Mouse (Mus musculus) mouse embryonic stem cell (cell line): ENCODE data around the gene Gm17455.

Experiments used
- in situ Hi-C, 2 experiments: fragments of 300-500 bp; cut with MboI; formaldehyde crosslinking; loops; 1 replicate in 1 of 2; 3 replicates in 1 of 2; pipeline ENCODE4 v1.14.3; 2019 to 2020; ENCODE audit warnings: low sequenced_read_pairs in 2 of 2, low pct_unique_long_range_greater_than_20kb in 1 of 2, mixed read lengths in 1 of 2; ENCODE audit not compliant: unreplicated experiment in 1 of 2

Gene Gm17455

GRCm38 (mm10) chr10:60370601-60371061, 28.9 kb upstream of the Gm17455 start:
- in situ Hi-C loops: no loop called here

- in situ Hi-C loops: no loop called here
Observed at GRCm38 (mm10) chr10:60371596-60372386, 27.7 kb upstream of the Gm17455 start.

DNA sequence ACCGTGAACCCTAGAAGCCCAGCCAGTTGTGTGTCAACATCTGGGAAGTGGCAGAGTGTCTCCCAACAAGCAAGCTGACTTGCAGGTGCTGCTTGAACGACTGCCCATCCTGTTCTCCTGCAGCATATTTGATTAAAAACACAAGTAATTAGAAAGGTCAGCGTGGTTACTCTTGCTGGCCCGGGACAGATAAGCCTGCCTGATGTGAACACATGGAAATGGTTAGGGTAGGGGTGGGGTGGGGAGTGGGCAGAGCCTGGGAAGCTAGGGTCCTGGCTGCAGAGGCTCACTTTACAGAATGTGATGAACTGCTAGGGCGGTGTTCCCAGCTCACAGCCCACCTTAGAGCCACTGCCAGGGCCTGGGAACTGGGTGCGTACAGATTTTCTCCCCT, 26.0 kb upstream of the Gm17455 start:
- in situ Hi-C loops: no loop called here

GRCm38 (mm10) chr10:60373937-60374578, 25.5 kb upstream of the Gm17455 start:
- in situ Hi-C loops: no loop called here

- in situ Hi-C loops: no loop called here
Observed at GRCm38 (mm10) chr10:60376704-60377103, 22.8 kb upstream of the Gm17455 start.

GRCm38 (mm10) chr10:60379419-60379957, 20.0 kb upstream of the Gm17455 start:
- in situ Hi-C loops: no loop called here

DNA sequence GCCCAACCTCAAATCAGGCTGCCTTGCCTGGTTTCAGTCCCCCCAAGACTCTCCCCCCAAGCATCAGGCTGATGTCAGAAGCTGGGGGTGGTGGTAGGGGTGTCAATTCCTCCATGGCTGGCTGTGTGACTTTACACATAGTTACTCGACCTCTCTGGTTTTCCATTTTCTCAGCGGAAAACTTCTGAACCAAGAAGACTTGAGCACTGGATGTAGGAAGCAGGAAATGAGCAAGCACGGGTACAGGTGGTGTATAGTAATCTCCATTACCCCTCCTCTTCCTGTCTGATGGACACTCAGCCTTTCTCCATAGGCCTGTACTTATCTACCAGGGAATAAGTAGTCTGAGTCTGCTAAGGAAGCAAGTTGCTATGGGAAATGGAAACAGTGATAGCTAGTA, 19.3 kb upstream of the Gm17455 start:
- in situ Hi-C loops: no loop called here

GRCm38 (mm10) chr10:60381142-60381925, 18.2 kb upstream of the Gm17455 start:
- in situ Hi-C loops: no loop called here

DNA sequence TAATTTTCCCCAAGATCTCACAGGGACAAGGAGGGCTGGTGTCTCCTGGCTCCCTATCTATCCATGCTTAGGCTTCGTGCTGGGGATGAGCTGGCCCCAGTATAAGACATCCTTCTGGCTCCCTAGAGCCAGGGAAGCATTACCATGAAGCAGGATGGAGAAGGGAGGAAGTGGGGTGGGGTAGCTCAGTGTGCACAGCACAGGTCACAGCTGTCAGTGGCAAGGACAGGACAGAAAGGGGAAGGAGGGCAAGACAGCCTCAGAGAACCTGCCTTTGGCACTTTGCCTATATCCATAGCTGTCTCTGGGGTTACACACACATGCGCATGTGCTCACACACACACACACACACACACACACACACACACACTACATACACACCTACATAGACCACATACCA, 11.2 kb upstream of the Gm17455 start:
- in situ Hi-C loops: no loop called here

- in situ Hi-C loops: no loop called here
Observed at GRCm38 (mm10) chr10:60389447-60389865, 10.1 kb upstream of the Gm17455 start.

DNA sequence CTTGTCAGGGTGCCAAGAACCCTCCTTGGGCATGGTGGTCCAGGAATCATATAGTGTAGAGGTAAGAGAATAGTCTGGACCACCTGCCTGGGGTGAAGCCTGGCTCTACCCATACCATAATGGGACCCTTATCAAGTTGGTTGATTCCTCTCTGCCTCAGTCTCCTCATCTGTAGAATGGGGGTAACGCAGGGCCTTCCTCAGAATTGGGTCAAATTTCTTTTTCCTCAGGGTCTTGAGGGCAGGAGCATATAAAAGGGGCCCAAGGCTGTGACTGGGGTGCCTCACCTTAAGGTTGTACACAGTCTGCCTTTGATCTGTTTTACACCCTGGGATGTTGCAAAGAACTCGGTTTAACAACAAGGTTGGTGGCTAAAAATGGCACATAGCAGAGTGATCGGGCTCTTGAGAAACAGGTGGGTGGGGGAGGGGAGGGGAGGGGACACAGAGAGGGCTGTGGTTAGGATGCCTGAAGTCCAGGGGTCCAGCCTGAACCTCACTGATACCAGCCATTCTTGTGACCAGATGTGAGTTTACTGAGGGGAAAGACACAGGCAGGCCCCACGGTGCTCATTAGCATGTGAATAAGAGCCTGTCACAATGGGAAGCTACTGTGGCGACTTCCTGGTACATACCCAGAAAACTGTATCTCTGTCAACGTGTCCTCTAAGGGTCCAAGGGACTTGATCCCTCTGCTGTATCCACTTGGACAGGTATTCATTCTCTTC, 9.2 kb upstream of the Gm17455 start:
- in situ Hi-C loops: no loop called here

GRCm38 (mm10) chr10:60390904-60391420, 8.6 kb upstream of the Gm17455 start:
- in situ Hi-C loops: no loop called here

DNA sequence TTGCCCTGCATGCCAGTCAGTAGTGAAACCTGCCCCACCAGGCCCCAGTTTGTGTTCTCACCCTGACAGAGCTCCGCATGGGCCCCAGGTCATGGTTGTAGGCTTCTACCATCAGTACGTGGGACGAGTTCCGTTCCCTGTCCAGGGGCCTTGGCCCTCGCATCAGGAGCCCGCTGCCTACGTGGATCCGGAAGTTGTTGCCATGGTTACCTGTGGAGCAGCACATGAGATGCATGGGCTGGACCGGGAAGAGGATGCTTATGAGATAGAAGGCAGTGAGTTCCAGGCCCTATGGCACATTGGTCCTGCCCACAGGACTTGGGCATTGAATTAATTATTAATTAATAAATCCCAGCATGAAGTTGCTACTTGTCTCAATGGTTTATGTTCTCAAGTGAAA, 7.9 kb upstream of the Gm17455 start:
- in situ Hi-C loops: no loop called here

GRCm38 (mm10) chr10:60394936-60395335, 4.6 kb upstream of the Gm17455 start:
- in situ Hi-C loops: no loop called here

- in situ Hi-C loops: no loop called here
Observed at GRCm38 (mm10) chr10:60395605-60396004, 3.9 kb upstream of the Gm17455 start.

GRCm38 (mm10) chr10:60398051-60398814, 1.3 kb upstream of the Gm17455 start:
- in situ Hi-C loops: no loop called here

DNA sequence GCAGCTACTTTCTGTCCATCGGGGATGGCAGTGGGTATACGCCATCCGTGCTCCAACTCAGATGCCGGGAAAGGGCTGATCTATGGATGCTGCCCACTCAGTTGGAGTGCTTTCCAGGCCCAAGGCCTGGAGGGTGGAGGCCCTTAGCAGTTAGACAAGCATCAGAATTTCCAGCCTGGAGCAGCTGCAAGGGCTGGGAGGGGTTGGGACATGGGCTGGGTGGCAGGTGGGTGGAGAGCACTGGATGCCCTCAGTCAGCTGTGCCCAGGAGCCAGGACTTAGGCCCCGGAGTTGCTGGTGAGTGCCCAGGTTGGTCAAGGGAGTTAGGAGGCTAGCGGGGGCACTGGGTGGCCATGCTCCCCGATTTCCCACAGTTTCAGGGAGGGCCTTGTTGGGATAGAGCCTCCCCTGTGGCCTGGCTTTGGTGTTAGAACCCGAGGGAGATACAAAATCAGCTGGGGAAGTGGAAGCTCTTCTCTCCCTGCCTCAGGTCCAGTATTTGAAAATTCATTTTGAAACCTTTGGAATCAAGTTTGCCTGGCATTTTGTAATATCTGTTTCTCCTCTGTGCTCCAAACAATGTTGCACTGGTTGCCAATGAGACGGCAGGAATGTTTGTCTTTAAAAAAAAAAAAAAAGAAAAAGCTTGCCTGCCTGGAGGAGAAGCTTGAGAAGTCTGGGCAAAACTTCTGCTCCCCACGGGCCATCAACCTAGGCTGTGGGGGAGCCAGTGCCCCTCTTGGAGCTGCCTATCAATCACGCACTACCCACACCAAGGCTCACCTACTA, 1.2 kb downstream of the Gm17455 start:
- in situ Hi-C loops: loop anchor here in 1 of 2 experiments (10.0 kb wide), 1 partner anchor 86 kb away; no protein-coding TSS in a partner anchor
